Mouse (Mus musculus) MEL (cell line): ENCODE measurements around the gene Hist1h1c. TPM values are rescaled to one million over a fixed set of nuclear protein-coding genes. Genes with fewer than 3 reads are reported as not detected.
"Not testable (repeated sequence)": the region's sequence is repeated elsewhere in the genome, so short reads cannot be mapped to it uniquely, and the experiment has no call there.

Source experiments
- DNase-seq: peaks from one replicate; pipeline ENCODE4 v3.0.0; 2011; ENCODE audit warnings: low read depth, low spot score
- H3K27ac ChIP-seq: 2 replicates; pipeline ENCODE4 v1.5.1; 2012; ENCODE audit warnings: low read depth, mild to moderate bottlenecking, control low read depth, low read length, moderate library complexity; ENCODE audit not compliant: control insufficient read depth
- H3K27me3 ChIP-seq, 2 experiments: fragments of 150-350 bp in 1 of 2; sonication (generic) in 1 of 2; 2 replicates each; pipeline ENCODE4 v1.6.1; 2012; ENCODE audit warnings: low read length in 2 of 2, mild to moderate bottlenecking in 2 of 2, improper control_type of control experiment in 1 of 2, moderate library complexity in 1 of 2; ENCODE audit not compliant: insufficient read depth in 2 of 2, control insufficient read depth in 1 of 2
- H3K36me3 ChIP-seq, 2 experiments: 2 replicates each; pipeline ENCODE4 v1.6.1; 2012 to 2014; ENCODE audit warnings: low read length in 2 of 2, improper control_type of control experiment in 1 of 2, inconsistent platforms in 1 of 2, mild to moderate bottlenecking in 1 of 2; ENCODE audit not compliant: insufficient read depth in 2 of 2, control insufficient read depth in 1 of 2
- H3K4me1 ChIP-seq, 2 experiments: fragments of 150-350 bp in 1 of 2; sonication (generic) in 1 of 2; 2 replicates each; pipeline ENCODE4 v1.6.1; 2012; ENCODE audit warnings: low read length in 2 of 2, improper control_type of control experiment in 1 of 2, mild to moderate bottlenecking in 1 of 2; ENCODE audit not compliant: insufficient read depth in 2 of 2, control insufficient read depth in 1 of 2
- H3K4me3 ChIP-seq, 2 experiments: fragments of 150-350 bp in 1 of 2; sonication (generic) in 1 of 2; 2 replicates each; pipeline ENCODE4 v1.5.1; 2012; ENCODE audit warnings: low read depth in 2 of 2, low read length in 2 of 2, mild to moderate bottlenecking in 2 of 2, moderate library complexity in 2 of 2, control low read depth in 1 of 2, improper control_type of control experiment in 1 of 2; ENCODE audit not compliant: control insufficient read depth in 1 of 2, insufficient read depth in 1 of 2
- H3K79me2 ChIP-seq: 2 replicates; pipeline ENCODE4 v1.6.1; 2012; ENCODE audit warnings: mild to moderate bottlenecking, low read length, moderate library complexity; ENCODE audit not compliant: control insufficient read depth, poor library complexity, insufficient read depth
- H3K9ac ChIP-seq: 2 replicates; pipeline ENCODE4 v1.6.1; 2012; ENCODE audit warnings: low read depth, mild to moderate bottlenecking, control low read depth, low read length, moderate library complexity; ENCODE audit not compliant: control insufficient read depth, poor library complexity, severe bottlenecking
- H3K9me3 ChIP-seq: fragments of 150-350 bp; sonication (generic); replicated peaks from 2 replicates; pipeline ENCODE4 v1.6.1; 2012; ENCODE audit warnings: mild to moderate bottlenecking, low read length, improper control_type of control experiment, moderate library complexity; ENCODE audit not compliant: insufficient read depth
- HCFC1 ChIP-seq: IDR thresholded peaks from 2 replicates; pipeline ENCODE4 v1.6.1; 2012; ENCODE audit warnings: low read depth, mild to moderate bottlenecking, inconsistent platforms, low read length, improper control_type of control experiment, moderate library complexity
- MAX ChIP-seq: IDR thresholded peaks from 2 replicates; pipeline ENCODE4 v1.6.1; 2011; ENCODE audit warnings: low read length, improper control_type of control experiment
- MAZ ChIP-seq: IDR thresholded peaks from 2 replicates; pipeline ENCODE4 v1.6.1; 2012; ENCODE audit warnings: low read depth, mild to moderate bottlenecking, inconsistent platforms, low read length, improper control_type of control experiment
- MYB ChIP-seq: IDR thresholded peaks from 2 replicates; pipeline ENCODE4 v1.6.1; 2011; ENCODE audit warnings: mild to moderate bottlenecking, low read depth, low read length, improper control_type of control experiment
- NRF1 ChIP-seq: IDR thresholded peaks from 2 replicates; pipeline ENCODE4 v1.6.1; 2014; ENCODE audit warnings: low read depth, mild to moderate bottlenecking, inconsistent platforms, low read length, improper control_type of control experiment, moderate library complexity; ENCODE audit not compliant: poor library complexity, insufficient read depth, severe bottlenecking
- POLR2A ChIP-seq, 2 experiments: IDR thresholded peaks; 2 replicates each; pipeline ENCODE4 v1.6.1; 2011 to 2012; ENCODE audit warnings: low read length in 2 of 2, mild to moderate bottlenecking in 2 of 2, control low read depth in 1 of 2, improper control_type of control experiment in 1 of 2, low read depth in 1 of 2, moderate library complexity in 1 of 2; ENCODE audit not compliant: control insufficient read depth in 1 of 2, insufficient read depth in 1 of 2, poor library complexity in 1 of 2
- POLR2AphosphoS5 ChIP-seq: IDR thresholded peaks from 2 replicates; pipeline ENCODE4 v1.6.1; 2012; ENCODE audit warnings: low read depth, borderline replicate concordance, mild to moderate bottlenecking, inconsistent platforms, low read length, moderate library complexity, mixed read lengths
- TBP ChIP-seq: IDR thresholded peaks from 2 replicates; pipeline ENCODE4 v1.8.0; 2011; ENCODE audit warnings: low read depth, low read length, improper control_type of control experiment
- UBTF ChIP-seq: IDR thresholded peaks from 2 replicates; pipeline ENCODE4 v1.6.1; 2012; ENCODE audit warnings: low read depth, mild to moderate bottlenecking, inconsistent platforms, low read length, improper control_type of control experiment, moderate library complexity, borderline replicate concordance; ENCODE audit not compliant: insufficient read depth
- polyA plus RNA-seq, 2 experiments: library from polyadenylated mRNA; stranded (reverse) in 1 of 2; unstranded in 1 of 2; fragments of >175 nt in 1 of 2; fragments of >200 nt in 1 of 2; gene quantifications; 2 replicates each; pipeline versions ENCODE4 v1.2.1 to v1.2.4; 2012; ENCODE audit warnings: low replicate concordance in 2 of 2, low read depth in 1 of 2; ENCODE audit not compliant: insufficient read length in 2 of 2, insufficient read depth in 1 of 2, missing spikeins in 1 of 2
- total RNA-seq: library from RNA; depleted of rRNA; stranded (reverse); fragments of 300-350 nt; gene quantifications from 2 replicates; pipeline ENCODE4 v1.2.3, GENCODE M21; 2012

The Hist1h1c gene
- total and polyA plus RNA-seq, 3 experiments, result 3.8 to 348 TPM; not detected in 1

DNA sequence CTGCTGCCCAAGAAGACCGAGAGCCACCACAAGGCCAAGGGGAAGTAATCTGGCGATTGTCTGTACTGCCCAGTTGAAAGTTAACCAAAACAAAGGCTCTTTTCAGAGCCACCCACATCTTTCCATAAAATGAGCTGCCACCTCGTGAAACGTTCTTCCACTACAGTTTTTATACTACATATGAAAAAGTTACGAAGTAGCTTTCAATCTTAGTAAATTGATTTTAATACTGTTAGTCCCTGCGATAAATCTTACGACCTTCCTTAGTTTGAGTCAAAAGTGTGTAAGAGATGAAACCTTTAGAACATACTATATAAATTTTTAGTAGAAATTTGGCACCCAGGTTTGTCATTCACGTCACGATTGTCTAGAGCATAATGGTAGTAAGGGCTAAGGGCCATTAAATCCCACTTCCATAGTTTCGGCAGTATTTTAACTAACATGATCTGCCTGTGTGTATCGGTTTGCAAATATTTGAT, 12.9 kb downstream of the Hist1h1c start:
- TF ChIP-seq NRF1 (no peak), MAX (no peak), POLR2AphosphoS5 (peak; percentile 14; the same call in 1 of the 2 replicates), POLR2A (IDR thresholded peaks at IDR 0.05; ENCODE audit: control insufficient read depth in 1 of 2, insufficient read depth in 1 of 2, low read depth in 1 of 2, low read length in 2 of 2, poor library complexity in 1 of 2) (peak; percentile 89 to 99; a peak in 2 of 4 replicates), MAZ (no peak), HCFC1 (no peak)
- DNase-seq, result peak; percentile 85
- peak overlapping the region; percentile 3 to 25; a peak in 3 of 4 replicates for H3K4me3 ChIP-seq
- H3K4me1 ChIP-seq, result peaks cover 0 to 23% of the 10 kb centered on the region in 2 experiments; a peak in 2 of 4 replicates
- H3K9me3 ChIP-seq, result no peaks in the 10 kb centered on the region
- peak overlapping the region; percentile 91 for H3K27ac ChIP-seq
- no peaks in the 10 kb centered on the region for H3K27me3 ChIP-seq
- H3K79me2 ChIP-seq, result no peaks in the 10 kb centered on the region; the same call in 1 of the 2 replicates
- H3K9ac ChIP-seq, result peak overlapping the region; percentile 68
- H3K36me3 ChIP-seq, result peaks cover 0 to 59% of the 10 kb centered on the region in 2 experiments; a peak in 2 of 4 replicates

DNA sequence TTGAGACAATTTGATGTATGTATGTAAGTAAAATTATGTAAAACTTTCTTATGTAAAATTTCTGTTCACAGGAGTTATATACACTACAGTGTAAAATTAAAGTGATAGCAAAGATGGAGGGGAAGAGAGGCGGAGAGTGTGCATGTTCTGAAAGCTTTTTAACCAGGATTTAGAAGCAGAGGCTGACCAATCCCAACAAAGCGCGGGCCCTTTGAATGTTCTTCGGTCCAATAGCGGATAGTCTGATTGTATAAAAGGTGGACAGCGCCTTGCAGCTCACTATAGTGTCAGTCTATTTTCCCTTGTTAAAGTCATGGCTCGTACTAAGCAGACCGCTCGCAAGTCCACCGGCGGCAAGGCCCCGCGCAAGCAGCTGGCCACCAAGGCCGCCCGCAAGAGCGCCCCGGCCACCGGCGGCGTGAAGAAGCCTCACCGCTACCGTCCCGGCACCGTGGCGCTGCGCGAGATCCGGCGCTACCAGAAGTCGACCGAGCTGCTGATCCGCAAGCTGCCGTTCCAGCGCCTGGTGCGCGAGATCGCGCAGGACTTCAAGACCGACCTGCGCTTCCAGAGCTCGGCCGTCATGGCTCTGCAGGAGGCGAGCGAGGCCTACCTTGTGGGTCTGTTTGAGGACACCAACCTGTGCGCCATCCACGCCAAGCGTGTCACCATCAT, 13.6 kb downstream of the Hist1h1c start, which contains the start of gene Hist1h3b:
Gene Hist1h3b (plus strand): TSS at position 201 of the 675 bp plus-strand sequence.
- 0 out of 2 replicates have a peak, but pooled peaks have one; percentile 84 for TF ChIP-seq POLR2AphosphoS5
- peak; percentile 99 for TF ChIP-seq TBP
- TF ChIP-seq POLR2A (IDR thresholded peaks at IDR 0.05; ENCODE audit: control insufficient read depth in 1 of 2, insufficient read depth in 1 of 2, low read depth in 1 of 2, low read length in 2 of 2, poor library complexity in 1 of 2), result peak; percentile 95 to 96; a peak in 3 of 4 replicates
- TF ChIP-seq UBTF, result 0 out of 2 replicates have a peak, but pooled peaks have one; percentile 57

DNA sequence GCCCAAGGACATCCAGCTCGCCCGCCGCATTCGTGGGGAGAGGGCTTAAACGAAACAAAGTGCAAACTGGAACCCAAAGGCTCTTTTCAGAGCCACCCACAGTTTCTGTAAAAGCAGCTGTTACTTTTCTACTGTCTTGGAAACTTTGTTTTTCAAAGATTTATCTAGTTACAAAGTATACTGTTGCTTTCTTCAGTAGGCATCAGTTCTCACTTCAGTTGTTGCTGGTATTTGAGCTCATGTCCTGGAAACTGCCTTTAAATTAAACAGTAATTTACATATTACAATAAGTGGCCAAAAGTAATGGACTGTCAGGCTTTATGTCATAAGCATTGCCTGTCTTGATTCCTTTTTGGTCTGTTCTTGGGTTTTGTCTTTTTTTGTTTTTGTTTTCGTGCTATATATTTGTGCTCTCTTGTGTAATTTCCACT, 14.1 kb downstream of the Hist1h1c start:
- Histone ChIP-seq H3K79me2 (no peaks in the 10 kb centered on the region; the same call in 1 of the 2 replicates), H3K36me3 (peaks cover 0 to 55% of the 10 kb centered on the region in 2 experiments; a peak in 2 of 4 replicates), H3K27ac (peak overlapping the region; percentile 95), H3K9ac (peak overlapping the region; percentile 72), H3K9me3 (no peaks in the 10 kb centered on the region), H3K4me1 (peaks cover 0 to 20% of the 10 kb centered on the region in 2 experiments; a peak in 2 of 4 replicates), H3K27me3 (no peaks in the 10 kb centered on the region), H3K4me3 (peak overlapping the region; percentile 3 to 54)
- TF ChIP-seq TBP (peak; percentile 63; the same call in 1 of the 2 replicates), MYB (no peak), POLR2AphosphoS5 (peak; percentile 95; the same call in 1 of the 2 replicates), POLR2A (IDR thresholded peaks at IDR 0.05; ENCODE audit: control insufficient read depth in 1 of 2, insufficient read depth in 1 of 2, low read depth in 1 of 2, low read length in 2 of 2, poor library complexity in 1 of 2) (peak; percentile 70 to 100; a peak in 3 of 4 replicates)
- DNase-seq, result peak; percentile 77

More for the DNA sequence above, 13.6 kb downstream of the Hist1h1c start, which contains the start of gene Hist1h3b:
- peak within 1 kb of the TSS; percentile 95 for H3K27ac ChIP-seq
- H3K4me1 ChIP-seq, result peaks cover 0 to 23% of the 10 kb centered on the region in 2 experiments; a peak in 2 of 4 replicates
- peak; percentile 97 for DNase-seq
- peak within 1 kb of the TSS; percentile 3 to 54 for H3K4me3 ChIP-seq
- peak within 1 kb of the TSS; percentile 72 for H3K9ac ChIP-seq
- H3K79me2 ChIP-seq, H3K9me3 ChIP-seq, H3K27me3 ChIP-seq: not testable (repeated sequence)
- H3K36me3 ChIP-seq, result peaks cover 0 to 59% of the 10 kb centered on the region in 2 experiments; a peak in 2 of 4 replicates
